Mouse (Mus musculus) brain, embryonic 14.5 days (tissue): ENCODE measurements around the gene Rnf215. TPM values are rescaled to one million over a fixed set of nuclear protein-coding genes. Genes with fewer than 3 reads are reported as not detected.

Source experiments
- DNase-seq: peaks from one replicate; pipeline ENCODE4 v3.0.0-alpha.2; 2011; ENCODE audit warnings: low read depth
- CTCF ChIP-seq: fragments of 200-500 bp; IDR thresholded peaks from 2 replicates; pipeline ENCODE4 v1.5.1; 2012; ENCODE audit warnings: inconsistent platforms, mild to moderate bottlenecking, moderate library complexity, borderline replicate concordance; ENCODE audit not compliant: insufficient read depth, insufficient read length; ENCODE audit errors: extremely low read depth
- POLR2A ChIP-seq: fragments of 200-500 bp; IDR thresholded peaks from 2 replicates; pipeline ENCODE4 v1.6.1; 2012; ENCODE audit warnings: mild to moderate bottlenecking, inconsistent platforms, borderline replicate concordance; ENCODE audit not compliant: poor library complexity, insufficient read depth, insufficient read length, severe bottlenecking; ENCODE audit errors: extremely low read depth
- polyA plus RNA-seq: library from polyadenylated mRNA; depleted of rRNA; stranded (reverse); fragments of >200 nt; gene quantifications from 2 replicates; pipeline ENCODE4 v1.2.3, GENCODE M21; 2012

The Rnf215 gene
- polyA plus RNA-seq, 1 experiment = 60.4 TPM

DNA sequence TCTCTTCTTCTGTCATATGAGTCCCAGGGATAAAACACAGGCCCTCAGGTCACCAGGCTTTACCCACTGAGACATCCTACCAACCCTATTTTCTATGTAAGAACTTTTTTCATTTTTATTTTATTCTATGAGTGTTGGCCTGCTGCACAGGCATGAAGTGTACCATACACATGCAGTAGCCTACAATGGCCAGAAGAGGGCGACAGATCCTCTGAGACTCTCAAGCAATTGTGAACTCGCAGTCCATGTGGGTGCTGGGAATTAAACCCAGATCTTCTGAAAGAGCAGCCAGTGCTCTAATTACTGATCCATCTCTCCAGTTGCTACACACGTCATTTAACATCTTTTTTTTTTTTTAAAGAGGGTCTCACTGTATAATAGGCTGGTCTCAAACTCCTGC, 1.6 kb upstream of the Rnf215 start:
- DNase-seq = no peak
- TF ChIP-seq POLR2A (no peak), CTCF (peak; percentile 48; the same call in 1 of the 2 replicates)

DNA sequence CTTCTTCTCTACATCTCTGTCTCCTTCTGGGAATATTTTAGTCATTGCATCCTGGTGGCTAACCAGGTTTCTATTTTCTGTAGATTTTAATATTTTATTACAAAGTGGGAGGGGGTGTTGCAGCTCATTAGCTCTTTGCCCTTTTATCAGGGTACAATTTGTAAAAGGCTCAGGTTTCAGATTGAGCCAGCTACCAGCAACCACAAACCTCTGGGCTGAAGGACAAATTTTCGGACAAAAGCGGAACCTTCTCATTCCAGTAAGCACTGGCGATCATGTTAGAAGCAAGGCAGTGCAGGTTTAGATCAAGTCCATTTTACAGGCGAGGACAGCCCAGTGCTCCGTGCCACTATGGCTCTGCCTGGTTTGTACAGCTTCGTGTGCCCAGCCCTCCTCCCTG, 602 bp upstream of the Rnf215 start:
- DNase-seq = no peak
- no peak for TF ChIP-seq POLR2A

DNA sequence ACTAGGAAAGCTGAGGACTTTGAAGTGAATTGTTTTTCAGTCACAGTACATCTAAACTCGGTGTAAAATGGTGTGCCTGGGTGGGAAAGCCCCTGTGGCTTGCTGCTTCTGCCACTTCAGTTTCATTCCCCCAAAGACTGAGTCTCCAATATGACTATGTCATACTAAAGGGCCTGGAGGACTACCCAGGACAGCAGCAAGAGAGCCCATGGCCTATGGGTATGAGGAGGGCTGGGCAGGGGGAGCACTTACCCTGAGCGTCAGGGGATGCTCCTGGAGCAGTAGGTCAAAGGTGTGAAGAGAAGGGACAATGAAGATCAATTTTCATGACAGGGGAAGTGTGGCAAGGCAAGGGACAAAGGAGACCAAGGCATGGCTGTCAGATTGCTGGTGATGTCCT, 4.0 kb downstream of the Rnf215 start:
- TF ChIP-seq CTCF (no peak), POLR2A (no peak)
- DNase-seq = no peak

DNA sequence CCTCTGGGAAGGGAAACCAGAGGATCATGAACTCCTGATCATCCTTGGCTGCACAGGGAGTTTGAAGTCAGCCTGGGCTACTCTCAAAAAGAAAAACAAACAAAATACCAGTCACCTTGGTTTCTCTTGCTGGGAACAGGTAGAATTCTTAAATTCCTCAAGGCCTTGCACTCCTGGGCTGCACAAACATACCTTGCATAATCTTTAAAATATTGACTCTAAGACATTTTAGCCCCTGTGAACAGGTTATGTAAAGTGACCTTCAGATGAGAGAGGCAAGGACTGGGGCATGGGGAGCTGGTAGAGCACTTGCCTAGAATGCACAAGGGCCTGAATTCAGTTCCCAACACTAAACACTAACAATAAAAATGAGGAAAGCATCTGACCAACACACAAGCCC, 6.5 kb downstream of the Rnf215 start:
- TF ChIP-seq CTCF = no peak
- TF ChIP-seq POLR2A = no peak
- no peak for DNase-seq

DNA sequence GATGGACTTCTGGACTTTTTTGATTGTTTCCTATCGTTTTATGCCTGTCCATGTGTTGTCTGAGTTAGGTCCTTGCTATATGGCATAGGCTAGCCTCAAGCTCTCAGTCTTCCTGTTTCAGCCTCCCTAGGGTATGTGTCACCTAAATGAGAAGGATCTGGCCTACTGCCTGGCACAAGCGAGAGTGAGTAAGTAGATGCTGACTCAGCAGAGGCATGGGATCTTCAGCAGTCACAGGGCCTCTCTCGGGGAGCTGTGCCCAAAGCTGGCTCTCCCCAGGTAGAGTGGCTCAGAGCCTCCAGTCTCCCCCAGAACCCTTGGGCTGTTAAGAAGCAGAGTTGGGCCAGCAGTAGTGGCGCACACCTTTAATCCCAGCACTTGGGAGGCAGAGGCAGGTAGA, 7.3 kb downstream of the Rnf215 start:
- DNase-seq = no peak
- TF ChIP-seq POLR2A = no peak
- no peak for TF ChIP-seq CTCF

DNA sequence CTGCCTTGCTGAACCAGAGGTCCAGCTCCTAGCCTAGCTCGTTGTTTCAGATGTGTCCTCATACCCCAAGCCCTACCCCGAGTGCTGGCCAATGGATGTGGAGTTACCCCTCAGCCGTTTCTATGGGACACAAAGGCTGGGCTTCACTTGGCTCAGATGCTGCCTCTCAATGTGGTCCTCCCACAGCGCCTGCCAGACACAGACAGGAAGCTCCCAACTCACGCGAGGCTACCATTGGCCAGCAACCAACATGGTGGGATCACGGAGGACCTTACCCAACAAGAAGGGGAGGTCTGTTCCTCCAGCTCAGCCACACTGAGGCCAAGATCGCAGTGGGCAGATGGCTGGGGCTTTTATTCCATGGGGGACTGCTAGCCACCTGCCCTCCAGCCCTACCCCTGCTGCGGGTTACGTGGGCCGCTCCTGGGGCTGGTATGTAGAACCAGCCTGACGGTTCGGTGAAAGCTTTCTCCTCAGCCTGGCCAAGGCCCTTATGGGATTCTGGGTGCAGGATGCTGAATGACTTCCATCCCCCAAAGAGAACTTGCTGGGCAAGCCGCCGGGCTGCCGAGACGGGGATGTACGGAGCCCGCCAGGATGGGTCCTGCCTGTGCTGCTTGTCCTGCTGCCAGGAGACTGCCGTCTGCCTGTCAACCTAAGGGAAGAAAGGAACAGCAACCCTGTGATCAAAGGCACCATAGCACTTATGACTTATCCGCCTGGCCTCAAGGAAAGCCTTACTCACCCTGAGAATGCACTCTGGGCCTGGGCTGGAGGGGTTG, 8.5 kb downstream of the Rnf215 start:
- peak; percentile 12 for DNase-seq
- TF ChIP-seq POLR2A (no peak), CTCF (no peak)

DNA sequence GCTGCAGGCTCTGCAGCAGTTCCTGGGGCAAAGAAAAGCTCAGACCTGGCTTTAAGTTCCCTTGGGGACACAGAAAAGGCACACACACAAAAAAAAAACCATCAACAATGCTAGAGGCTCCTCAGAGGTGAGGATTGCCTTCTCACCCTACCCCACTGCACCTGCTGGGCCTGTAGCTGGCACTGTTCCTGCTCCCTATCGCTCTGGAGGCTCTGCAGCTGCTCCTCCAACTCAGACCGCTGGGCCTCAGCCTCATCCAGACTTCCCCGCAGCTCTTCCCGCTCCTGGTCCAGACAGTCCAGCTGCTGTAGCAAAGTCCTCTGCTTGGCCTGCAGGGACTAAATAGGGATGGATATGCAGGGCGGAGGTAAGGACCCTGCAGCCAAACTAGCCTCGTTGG, 11.4 kb downstream of the Rnf215 start:
- no peak for TF ChIP-seq CTCF
- TF ChIP-seq POLR2A = no peak

DNA sequence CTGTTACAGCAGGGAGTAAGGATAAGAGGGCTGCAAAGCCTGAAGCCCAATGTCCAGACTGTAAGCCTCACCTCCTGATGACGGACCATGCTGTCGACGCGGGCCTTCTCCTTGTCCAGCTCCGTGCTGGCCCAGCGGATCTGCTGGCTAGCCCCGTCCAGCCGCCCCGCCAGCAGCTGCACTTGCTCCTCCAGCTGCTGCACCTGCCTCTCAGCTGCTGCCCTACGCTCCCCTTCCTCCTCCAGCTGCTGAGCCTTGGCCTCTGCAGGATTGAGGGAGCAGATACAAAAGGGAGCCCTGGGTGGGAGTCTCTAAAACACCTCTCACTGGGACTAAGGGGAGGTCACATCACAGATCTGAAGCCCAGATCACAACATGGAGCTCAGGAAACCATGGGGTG, 12.1 kb downstream of the Rnf215 start:
- TF ChIP-seq POLR2A = no peak
- DNase-seq = no peak

More for the DNA sequence above, 11.4 kb downstream of the Rnf215 start:
- DNase-seq = peak; percentile 16

DNA sequence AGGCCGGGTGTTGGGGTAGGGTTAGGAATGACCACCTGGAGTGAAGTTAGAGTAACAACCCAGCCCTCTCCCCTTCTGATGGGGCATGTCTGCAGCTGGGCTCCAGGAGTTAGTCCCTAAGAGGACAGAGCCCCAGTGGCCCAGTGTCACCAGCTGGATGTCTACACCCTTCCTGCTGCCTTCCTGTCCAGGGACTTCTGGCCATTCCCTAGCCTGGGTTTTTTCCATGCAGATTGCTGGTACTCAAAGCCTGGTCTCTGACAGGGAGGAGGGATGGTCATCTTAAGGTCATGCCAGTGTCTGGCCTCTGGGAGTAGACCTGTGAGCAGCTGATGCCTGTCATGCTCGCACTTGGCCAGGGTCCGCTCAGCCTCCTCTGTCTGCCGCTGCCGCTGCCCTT, 13.1 kb downstream of the Rnf215 start:
- no peak for TF ChIP-seq POLR2A
- no peak for TF ChIP-seq CTCF
- no peak for DNase-seq

DNA sequence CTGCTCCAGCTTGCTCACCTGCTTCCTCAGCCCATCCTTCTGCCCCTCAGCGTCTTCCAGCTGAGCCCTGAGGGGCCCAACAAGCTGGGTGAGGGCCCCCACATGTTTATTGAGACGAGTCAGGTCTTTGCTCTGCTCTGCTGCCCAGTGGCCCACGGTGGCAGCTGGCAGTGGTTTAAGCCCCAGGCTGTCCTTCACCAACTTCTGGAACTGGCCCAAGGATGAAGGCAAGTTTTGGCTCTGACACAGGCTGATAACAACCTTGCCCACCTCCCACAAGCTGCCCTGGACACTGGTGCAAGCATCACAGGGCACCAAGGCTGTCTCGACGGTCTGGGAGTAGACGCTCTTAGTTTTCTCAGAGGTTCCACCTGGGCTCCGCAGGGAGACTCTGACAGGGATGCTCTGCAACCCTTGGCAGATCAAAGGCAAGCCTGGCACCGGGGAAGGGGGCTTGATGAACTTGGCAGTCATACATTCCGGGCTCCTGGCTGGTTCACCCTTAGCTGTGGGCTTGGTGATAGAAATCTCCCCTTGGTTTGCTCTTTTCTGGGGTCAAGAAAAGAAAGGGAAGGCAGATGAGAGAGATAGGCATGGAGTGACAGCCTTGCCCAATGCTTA, 13.6 kb downstream of the Rnf215 start:
- DNase-seq = no peak
- TF ChIP-seq POLR2A = no peak
- TF ChIP-seq CTCF = no peak

DNA sequence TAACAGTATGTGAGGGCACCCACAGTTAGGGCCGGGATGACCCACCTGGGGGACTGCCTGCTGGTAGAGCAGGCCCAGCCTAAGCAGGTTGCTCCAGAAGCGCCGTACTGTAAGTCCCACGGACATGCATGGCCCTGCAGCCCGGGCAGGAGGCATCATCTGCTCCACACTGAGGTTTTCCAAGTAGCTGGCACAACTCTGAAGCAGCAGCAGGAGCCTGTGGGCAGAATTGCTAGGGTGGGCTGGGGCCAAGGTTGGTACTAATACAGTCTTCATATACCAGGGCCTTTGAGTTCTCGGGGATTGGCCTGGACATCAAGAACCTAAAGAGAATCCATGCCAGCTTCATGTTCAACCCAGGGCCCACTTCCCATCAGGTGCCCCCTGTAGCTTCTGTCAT, 14.9 kb downstream of the Rnf215 start:
- no peak for DNase-seq
- no peak for TF ChIP-seq POLR2A
- no peak for TF ChIP-seq CTCF

DNA sequence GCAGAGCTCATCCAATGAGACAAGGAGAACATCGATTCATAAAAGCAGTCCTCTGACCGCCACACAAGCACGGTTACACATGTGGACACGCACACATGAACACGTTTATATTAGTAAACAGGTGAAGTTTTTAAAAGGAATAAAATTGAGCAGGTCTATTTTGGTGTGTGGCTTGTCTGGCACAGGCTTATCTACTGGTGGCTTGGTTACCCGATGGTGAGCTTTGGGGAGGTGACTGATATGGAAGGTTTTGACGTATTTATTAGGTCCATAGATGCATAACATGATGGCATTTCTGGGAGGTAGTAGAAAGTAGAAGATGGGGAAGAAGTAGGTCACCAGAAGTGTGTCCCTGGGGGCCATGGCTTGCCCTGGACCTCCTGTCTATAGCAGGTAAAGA, 18.7 kb downstream of the Rnf215 start:
- DNase-seq = no peak
- TF ChIP-seq POLR2A (no peak), CTCF (no peak)
